Mouse (Mus musculus) lung, postnatal 0 days (tissue): ENCODE measurements around the gene Eif3d.

Source experiments
- CTCF ChIP-seq: IDR thresholded peaks from 2 replicates; pipeline ENCODE4 v1.5.1; 2016; ENCODE audit warnings: antibody characterized with exemption, mild to moderate bottlenecking
- EP300 ChIP-seq: IDR thresholded peaks from 2 replicates; pipeline ENCODE4 v1.6.1; 2016; ENCODE audit warnings: antibody characterized with exemption, mild to moderate bottlenecking, control low read depth

- TF ChIP-seq CTCF (no peak), EP300 (no peak)
Measured at GRCm38 (mm10) chr15:77981181-77981680, 10.6 kb upstream of the Eif3d start.
